Mouse (Mus musculus) mouse embryonic stem cell (cell line): ENCODE measurements around the gene Cactin.

Experiments used
- in situ Hi-C, 2 experiments: fragments of 300-500 bp; cut with MboI; formaldehyde crosslinking; loops; 1 replicate in 1 of 2; 3 replicates in 1 of 2; pipeline ENCODE4 v1.14.3; 2019 to 2020; ENCODE audit warnings: low sequenced_read_pairs in 2 of 2, low pct_unique_long_range_greater_than_20kb in 1 of 2, mixed read lengths in 1 of 2; ENCODE audit not compliant: unreplicated experiment in 1 of 2

Cactin gene

DNA sequence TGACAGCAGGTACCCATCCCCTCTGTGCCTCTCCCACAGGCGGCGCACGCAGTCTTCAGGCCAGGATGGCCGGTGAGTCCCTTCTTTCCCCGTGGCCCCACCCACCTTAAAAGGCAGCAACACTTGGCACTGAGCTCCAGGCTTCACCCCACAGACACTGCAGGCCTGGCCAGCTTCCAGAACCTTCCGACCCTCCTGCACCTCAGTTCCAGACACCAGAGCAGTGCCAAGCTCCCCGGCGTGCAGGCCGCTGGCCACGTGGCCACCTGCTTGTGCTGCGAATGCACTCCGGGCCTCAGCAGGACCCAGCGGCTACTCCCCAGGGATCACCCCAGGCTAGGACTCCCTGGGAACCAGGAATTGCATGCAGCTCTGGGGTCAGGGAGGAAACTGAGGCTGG is 7.3 kb upstream of the Cactin start:
- in situ Hi-C loops: no loop called here

GRCm38 (mm10) chr10:81314201-81314600 is 6.7 kb upstream of the Cactin start:
- in situ Hi-C loops: no loop called here

GRCm38 (mm10) chr10:81315587-81315986 is 5.3 kb upstream of the Cactin start:
- in situ Hi-C loops: no loop called here

DNA sequence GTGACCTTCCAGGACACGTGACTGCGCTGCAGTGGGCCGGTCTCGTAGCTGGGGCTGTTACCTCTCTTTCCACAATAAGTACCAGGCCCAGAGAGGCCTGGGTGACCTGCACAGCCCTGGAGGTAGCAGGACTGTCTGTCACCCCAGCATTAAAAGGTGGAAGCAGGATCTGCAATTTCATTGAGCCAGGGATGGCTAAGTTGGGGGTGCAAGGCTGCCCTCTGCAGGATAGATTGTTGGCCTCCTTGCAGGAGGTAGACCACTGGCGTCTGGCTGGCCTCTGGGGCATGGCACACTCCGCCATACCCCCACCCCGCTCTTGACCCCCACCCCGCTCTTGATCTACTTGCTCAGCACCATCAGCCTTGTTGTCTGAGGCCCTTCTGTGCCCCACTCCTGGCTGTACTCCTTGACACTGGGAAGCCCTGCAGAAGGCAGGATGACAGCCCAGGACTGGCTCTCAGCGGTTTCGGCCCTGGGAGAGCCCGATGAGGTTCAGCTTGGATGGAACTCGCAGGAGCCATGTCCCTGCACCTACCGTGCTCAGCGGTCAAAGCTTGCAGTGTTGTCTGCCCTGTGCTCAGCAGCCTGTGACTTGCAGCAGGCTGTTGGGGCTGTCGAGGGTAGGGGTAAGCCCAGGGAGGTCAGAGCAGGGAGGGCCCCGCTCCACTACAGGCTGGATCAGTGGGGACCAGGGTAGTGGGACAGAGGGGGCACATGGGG is 4.4 kb upstream of the Cactin start:
- in situ Hi-C loops: no loop called here

- in situ Hi-C loops: no loop called here
These were observed 3.6 kb upstream of the Cactin start for GRCm38 (mm10) chr10:81317273-81317672.

- in situ Hi-C loops: no loop called here
These were observed 2.1 kb upstream of the Cactin start for GRCm38 (mm10) chr10:81318589-81319329.

DNA sequence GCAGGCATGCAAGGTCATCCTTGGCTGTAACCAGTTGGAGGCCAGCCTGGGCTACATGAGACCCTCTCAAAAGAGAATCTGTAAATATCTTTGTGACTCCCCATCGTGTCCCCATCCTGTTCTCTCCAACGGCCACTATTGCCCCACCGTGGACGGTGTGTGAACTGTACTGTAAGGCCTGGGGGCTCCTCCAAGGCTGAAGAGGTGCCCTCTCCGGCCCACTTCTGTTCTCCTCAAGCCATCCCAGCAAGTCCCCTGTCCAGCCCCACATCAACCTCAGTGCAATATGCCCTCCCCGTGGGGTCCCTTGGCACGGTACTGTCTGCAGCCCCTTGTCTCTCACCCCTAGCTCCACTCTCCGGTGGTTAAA is 1.6 kb upstream of the Cactin start:
- in situ Hi-C loops: no loop called here

DNA sequence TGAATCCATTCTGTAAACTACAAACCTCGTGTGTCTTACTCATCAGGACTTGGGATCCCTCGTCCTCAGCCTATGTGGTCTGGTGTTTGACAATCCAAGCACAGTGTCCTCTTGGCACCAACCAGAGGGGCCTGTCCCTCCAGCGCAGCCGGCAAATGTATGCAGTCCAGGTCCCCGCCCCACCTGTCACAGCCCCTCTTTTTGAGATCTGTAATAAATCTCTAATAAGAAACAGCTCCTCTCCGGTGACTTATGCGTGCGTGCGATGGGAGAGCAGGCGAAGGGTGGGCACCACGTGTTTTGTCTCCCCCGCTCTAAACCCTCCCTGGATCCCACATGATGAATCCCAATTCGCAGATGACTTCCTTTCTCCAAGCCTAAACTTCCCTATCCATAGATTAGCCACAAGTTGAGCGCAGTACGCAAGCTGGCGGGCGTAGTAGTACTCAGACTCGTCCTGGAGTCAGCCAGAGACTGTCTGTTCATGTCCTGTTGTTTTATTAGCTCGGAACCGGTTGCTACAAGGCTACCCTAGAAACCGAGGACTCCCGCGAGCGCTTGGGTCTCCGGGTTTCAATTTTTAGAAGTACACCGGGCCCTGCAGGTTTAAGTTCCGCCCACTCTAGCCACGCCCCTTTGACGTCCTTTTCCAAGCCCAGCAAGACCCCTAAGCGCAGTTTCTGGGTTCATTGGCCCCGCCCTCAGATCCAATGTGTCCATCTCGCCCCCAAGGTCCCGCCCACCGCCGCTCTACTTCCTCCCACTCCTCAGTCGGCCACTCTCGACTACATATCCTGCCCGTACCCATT is 958 bp upstream of the Cactin start:
- in situ Hi-C loops: no loop called here

DNA sequence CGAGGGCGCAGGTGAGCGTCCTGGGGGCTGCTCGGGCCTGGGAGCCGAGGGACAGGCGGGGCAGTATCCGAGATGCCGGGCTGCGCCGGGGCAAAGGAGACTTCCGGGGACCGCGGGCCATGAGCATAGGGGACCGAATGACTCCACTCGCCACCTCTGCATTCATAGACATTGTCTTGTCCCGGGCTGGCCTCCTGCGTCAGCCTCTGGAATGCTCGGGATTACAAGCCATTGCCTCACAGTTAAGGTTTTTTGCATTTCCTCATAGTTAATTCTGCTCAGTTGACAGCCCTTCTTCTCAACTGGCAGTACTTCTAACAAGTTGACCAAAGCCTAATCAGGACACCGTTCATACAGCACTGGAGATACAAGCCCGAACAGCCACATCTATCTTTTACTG is 533 bp downstream of the Cactin start:
- in situ Hi-C loops: no loop called here

- in situ Hi-C loops: no loop called here
These were observed 1.5 kb downstream of the Cactin start for GRCm38 (mm10) chr10:81322444-81322843.

- in situ Hi-C loops: no loop called here
These were observed 2.4 kb downstream of the Cactin start for GRCm38 (mm10) chr10:81323141-81323775.

DNA sequence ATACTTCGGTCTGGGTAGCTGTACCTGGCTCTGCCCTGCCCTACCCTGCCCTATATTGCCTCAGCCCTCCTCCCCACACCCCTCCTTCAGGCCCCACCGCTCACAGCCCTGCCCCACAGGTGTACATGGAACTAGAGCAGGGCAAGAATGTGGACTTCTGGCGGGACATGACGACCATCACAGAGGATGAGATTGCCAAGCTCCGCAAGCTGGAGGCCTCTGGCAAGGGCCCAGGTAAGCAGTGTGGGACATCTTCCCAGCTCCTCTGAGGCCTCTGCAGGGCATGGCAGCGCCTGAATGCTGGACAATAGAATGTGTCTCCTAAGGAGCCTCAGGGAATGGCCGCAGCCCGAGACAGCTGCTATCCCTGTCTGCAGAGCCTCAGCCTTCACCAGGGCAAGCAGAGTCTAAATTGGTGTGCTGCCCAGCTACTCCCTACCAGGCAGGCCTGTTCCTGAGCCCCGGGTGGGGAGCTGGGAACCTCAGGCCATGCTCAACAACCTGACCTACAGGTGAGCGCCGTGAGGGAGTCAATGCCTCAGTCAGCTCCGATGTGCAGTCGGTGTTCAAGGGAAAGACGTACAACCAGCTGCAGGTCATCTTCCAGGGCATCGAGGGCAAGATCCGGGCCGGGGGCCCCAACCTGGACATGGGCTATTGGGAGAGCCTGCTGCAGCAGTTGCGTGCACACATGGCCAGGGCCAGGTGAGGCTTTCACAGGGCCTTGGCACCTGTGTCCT is 3.1 kb downstream of the Cactin start:
- in situ Hi-C loops: no loop called here

- in situ Hi-C loops: no loop called here
These were observed 4.3 kb downstream of the Cactin start for GRCm38 (mm10) chr10:81325176-81325575.

DNA sequence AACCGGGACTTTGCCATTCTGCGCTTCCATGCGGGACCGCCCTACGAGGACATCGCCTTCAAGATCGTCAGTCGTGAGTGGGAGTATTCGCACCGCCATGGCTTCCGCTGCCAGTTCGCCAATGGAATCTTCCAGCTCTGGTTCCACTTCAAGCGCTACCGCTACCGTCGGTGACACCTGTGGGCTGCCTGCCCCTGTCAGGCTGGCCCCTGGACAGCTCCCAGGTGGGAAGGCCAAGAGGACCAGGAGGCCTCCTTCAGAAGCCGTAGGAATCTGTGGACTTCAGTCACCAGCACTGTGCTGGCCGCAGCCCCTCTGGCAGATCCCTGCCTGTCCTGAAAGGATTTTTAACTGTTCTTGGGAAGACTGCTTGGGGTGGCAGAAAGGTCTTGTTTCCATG is 4.9 kb downstream of the Cactin start:
- in situ Hi-C loops: no loop called here

DNA sequence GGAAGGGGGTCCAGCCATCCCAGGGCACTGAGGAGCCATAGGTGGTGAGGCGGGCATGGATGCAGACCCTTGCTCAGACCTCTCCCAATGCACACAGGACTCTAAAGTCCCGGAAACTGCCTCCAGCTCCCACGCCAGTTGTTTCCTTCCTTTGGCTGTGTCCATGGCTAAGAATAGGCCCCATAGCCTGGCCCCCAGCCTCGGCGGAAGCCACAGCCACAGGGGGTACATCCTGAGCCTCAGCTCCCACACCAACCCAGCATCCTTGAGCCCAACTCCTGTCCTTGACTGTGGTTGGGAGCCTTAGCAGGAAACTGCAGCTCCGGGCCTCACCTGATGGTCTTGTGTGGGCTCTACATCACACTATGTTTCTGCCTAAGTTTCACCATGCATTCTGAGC is 6.0 kb downstream of the Cactin start:
- in situ Hi-C loops: no loop called here

- in situ Hi-C loops: no loop called here
These were observed 7.1 kb downstream of the Cactin start for GRCm38 (mm10) chr10:81327959-81328358.

DNA sequence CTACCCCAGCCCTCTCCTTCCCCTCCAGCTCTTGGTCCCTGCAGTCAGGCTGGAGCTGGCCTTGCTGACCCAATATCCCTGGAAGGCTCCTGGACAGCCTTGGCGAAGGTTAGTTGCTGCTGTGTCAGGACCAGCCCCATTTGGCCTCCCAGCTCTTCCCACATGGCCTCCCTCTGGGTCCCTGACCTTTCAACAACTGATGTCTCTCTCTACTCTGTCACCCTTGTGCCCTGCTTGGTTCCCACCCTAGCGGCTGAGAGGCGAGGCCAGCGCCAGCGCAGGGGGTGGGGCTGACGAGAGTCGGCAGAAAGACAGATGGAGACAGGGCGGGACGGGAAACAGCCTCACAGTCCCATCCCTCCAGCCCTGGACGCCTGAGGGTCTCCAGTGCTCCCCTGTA is 7.5 kb downstream of the Cactin start, which contains the start of gene Tbxa2r:
Tbxa2r (plus strand) TSS at position 346 of the 400 bp plus-strand sequence.
- in situ Hi-C loops: no loop called here
